Mouse (Mus musculus): ENCODE results near the gene Fgfr2. TPM values are rescaled to one million over a fixed set of nuclear protein-coding genes. Genes with fewer than 3 reads are reported as not detected.

The Fgfr2 gene
- polyA plus RNA-seq, 1 experiment from 2014 or later = 24.9 TPM

Small RNAs within 50 kb of the gene (microRNA-seq; reads per million reads assigned to microRNA genes)
- gene Mir7061 (ENCODE audit: borderline number of aligned reads) = 0.27 reads per million

Other genes with a start within 250 kb of the Fgfr2 start
- gene Zranb1, start 192.2 kb downstream of the Fgfr2 start, polyA plus RNA-seq (2014; fragmentation: Nextera tagmentation; extraction: Ambion mirVana) = 9.7 and 10.6 TPM in 2 replicates
- 59.6 and 62.7 TPM in 2 replicates for gene Ctbp2, start 1.0 kb upstream of the Fgfr2 start, polyA plus RNA-seq (2014; fragmentation: Nextera tagmentation; extraction: Ambion mirVana)

All from heart, embryonic 11.5 days (tissue).